Mouse (Mus musculus) right cerebral cortex, postnatal 10 days (tissue): ENCODE results near the gene Sh3bp4.
A peak's percentile ranks its signal among the peaks of the same experiment; 100 is the strongest.

Experiments used
- DNase-seq, 2 experiments: peaks; one replicate each; pipeline ENCODE4 v3.0.0; 2021; ENCODE audit warnings: low spot score in 2 of 2

Sh3bp4 gene

DNA sequence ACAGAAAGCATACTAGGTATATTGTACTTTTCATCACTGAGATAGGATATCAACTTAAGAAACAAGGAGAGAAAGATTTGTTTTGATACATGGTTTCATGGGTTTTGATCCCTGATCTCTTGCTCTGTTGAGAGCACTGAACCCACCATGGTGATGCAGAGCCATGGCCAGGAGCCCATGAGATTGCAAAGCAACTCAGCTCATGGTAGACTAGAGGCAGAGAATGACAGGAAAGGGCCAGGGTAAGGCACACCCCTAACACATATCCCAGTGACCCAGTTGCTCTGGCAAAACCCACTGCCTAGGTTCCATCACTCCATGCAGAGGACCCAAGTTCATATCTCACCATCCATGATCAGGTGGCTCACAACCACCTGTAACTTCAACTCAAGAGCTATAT, 114.6 kb downstream of the Sh3bp4 start:
- no peak for DNase-seq

- DNase-seq: no peak
These were observed 117.2 kb downstream of the Sh3bp4 start for GRCm38 (mm10) chr1:89187441-89187840.

DNA sequence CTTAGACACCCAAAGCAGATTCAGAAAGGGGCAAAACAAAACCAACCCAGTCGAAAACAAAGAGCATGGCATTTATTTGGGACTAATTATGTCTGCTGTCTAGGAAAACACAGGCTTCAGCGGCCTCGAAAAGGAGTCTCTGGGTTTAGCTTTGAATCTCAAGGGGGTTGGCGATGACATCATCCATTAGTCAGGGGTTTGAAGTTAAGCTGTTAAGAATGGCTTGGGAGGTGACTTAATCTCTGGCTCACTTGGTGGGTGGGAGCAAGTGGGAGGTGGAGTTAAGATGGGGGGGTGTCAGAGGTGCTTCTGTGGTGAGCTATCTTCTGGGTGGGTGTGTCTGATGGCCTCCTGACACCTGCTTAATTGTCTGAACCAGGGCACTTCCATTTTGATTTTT, 117.9 kb downstream of the Sh3bp4 start:
- DNase-seq: no peak

DNA sequence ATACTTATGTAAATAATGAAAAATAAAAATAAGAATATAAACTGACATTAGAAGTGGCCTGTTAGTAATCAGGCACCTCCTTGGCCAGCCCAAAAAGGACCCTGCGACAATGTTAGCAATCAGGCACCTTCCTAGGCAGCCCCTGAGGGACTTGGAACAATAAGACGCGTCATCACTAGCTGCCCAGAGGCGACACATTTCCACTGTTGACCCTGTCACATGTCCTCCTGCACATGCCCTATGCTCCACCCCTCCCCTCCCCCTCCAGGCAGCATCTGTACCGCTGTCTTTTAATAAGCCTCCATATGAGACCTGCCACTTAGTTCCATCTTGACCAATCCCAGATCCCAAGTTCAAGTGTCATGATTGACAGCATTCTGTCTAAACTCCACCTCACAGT, 119.0 kb downstream of the Sh3bp4 start:
- DNase-seq: no peak

DNA sequence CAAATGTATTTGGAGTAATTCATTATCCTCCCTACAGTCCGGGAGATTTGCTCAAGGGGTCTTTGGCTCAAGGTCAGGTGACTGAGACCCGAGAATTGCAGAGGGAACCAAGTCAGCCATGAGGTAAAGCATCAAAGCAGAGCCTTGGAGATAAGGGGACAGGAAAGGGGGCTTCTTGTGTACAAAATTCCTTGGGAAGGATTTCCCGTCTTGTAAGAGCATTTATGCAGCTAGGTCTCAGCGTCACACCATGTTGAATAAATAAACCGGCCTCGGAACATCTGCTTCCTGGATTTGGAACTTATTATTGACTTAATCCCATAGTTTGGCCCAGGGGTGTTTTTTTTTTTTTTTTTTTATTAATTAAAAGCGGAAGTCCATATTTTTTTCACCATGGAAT, 120.4 kb downstream of the Sh3bp4 start:
- no peak for DNase-seq

DNA sequence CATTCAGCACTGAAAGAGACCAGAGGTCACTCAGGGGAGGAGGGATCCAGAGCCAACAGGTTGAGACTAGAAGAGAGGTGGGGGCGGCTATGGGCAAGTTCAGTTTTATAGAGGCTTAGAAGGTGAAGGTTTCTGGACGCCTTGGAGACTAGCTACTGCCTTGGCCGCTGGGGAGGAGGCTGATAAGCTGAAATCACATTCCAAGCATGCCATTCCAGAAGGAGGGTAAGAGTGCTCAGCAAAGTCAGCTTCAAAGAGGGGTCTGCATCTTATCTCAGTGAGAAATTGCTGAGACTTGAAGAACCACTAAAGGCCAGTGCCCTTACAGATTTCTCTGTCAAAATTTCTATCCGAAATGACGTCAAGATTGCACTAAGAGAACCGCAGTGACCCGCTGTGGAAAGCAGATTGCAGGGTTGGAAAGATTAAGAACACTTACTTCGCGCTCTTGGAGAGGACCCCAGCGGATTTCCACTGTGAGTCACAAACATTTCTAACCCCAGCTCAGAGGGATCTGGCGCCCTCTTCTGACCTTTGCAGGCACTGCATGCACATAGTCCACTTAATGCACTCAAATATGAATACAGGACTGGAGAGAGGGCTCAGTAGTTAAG, 121.0 kb downstream of the Sh3bp4 start:
- DNase-seq: peak; percentile 49 to 68

- DNase-seq: no peak
These were observed 122.5 kb downstream of the Sh3bp4 start for GRCm38 (mm10) chr1:89192536-89193220.

- peak; percentile 81 to 86 for DNase-seq
These were observed 123.4 kb downstream of the Sh3bp4 start for GRCm38 (mm10) chr1:89193576-89193975.

DNA sequence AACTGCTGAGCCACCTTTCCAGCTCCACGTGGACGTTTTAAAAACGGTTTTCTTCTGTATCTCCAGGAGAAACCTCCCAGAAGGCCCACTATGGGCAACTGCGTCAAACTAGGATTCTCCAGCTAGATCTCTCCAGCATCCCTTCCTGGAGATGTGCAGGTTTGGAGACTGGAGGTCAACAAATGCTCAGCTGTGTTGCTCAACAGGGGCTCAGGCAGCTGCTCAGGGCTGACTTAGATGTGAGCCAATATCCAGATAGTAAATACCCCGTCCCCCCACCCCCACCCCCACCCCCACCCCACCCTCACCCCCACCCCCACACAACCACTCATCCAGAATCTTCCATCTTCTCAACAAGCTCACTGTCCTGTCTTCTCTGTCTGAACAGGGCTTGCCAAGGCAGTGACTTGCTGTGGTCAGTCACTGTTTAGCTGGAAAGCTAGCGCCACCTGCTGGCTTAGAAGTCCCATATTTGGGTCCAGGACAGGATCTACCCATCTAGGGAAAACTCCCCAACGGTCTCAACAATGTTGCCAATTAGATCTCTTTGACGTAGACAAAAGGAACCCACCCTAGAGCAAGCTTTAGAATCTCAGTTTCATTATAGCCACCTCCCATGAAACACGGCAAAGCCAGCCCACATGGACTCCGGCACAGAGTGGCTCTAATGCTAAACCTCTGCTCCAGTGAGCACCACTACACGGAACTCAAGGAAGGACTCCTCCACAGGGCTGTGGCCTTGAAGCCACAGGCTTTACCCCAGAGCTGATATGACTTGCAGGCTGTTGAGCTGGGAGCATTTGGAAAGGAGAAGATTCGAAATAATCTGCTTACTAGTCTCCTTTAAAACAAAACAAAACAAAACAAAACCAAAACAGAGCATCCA, 125.9 kb downstream of the Sh3bp4 start:
- peak; percentile 88 to 93 for DNase-seq
